Mouse (Mus musculus) liver, embryonic 12.5 days (tissue): Measurements from ENCODE around the gene Arfip1. TPM values are rescaled to one million over a fixed set of nuclear protein-coding genes. Genes with fewer than 3 reads are reported as not detected.
A peak's percentile ranks its signal among the peaks of the same experiment; 100 is the strongest.

Experiments used
- ATAC-seq: fragments of 200-750 bp; cut with Nextera tagmentation; 2 replicates; pipeline ENCODE4 v1.8.0; 2017; ENCODE audit warnings: moderate number of reproducible peaks, mild to moderate bottlenecking, moderate library complexity
- H3K27ac ChIP-seq: fragments of 300-500 bp; sonication (generic); 2 replicates; pipeline ENCODE4 v1.5.1; 2016; ENCODE audit warnings: mild to moderate bottlenecking
- H3K27me3 ChIP-seq: fragments of 300-500 bp; sonication (generic); replicated peaks from 2 replicates; pipeline ENCODE4 v1.6.1; 2016; ENCODE audit warnings: mild to moderate bottlenecking, moderate library complexity
- H3K36me3 ChIP-seq: fragments of 300-500 bp; sonication (generic); 2 replicates; pipeline ENCODE4 v1.6.1; 2016; ENCODE audit warnings: mild to moderate bottlenecking, moderate library complexity
- H3K4me1 ChIP-seq: fragments of 300-500 bp; sonication (generic); 2 replicates; pipeline ENCODE4 v1.6.1; 2016
- H3K4me2 ChIP-seq: fragments of 300-500 bp; sonication (generic); 2 replicates; pipeline ENCODE4 v1.6.1; 2016; ENCODE audit warnings: mild to moderate bottlenecking, moderate library complexity
- H3K4me3 ChIP-seq: fragments of 300-500 bp; sonication (generic); 2 replicates; pipeline ENCODE4 v1.5.1; 2016; ENCODE audit warnings: mild to moderate bottlenecking, moderate library complexity
- H3K9ac ChIP-seq: fragments of 300-500 bp; sonication (generic); 2 replicates; pipeline ENCODE4 v1.6.1; 2016; ENCODE audit warnings: mild to moderate bottlenecking, moderate library complexity
- H3K9me3 ChIP-seq: fragments of 300-500 bp; sonication (generic); replicated peaks from 2 replicates; pipeline ENCODE4 v1.6.1; 2016; ENCODE audit warnings: mild to moderate bottlenecking, moderate library complexity
- WGBS: fragments of 180-500 bp; shearing (Covaris S2); methylation state at CpG from one replicate; pipeline ENCODE4 v1.1.7; 2016; ENCODE audit not compliant: insufficient replicate concordance; 5-methylcytosine and 5-hydroxymethylcytosine counted together
- polyA plus RNA-seq: library from polyadenylated mRNA; unstranded; fragments of >200 nt; fragmentation: Nextera tagmentation; extraction: Ambion mirVana; gene quantifications from 2 replicates; pipeline ENCODE4 v1.2.1, GENCODE M21; 2016

Arfip1 gene
- polyA plus RNA-seq, 1 experiment from 2014 or later: 16.5 TPM

GRCm38 (mm10) chr3:84472527-84472926, 109.9 kb downstream of the Arfip1 start:
- WGBS: 50% methylated on average over 3 of the region's 3 CpGs
- ATAC-seq: no peak
- Histone ChIP-seq H3K4me2 (peak overlapping the region; percentile 97), H3K27ac (peak overlapping the region; percentile 95), H3K4me1 (peaks cover 99% of the 10 kb centered on the region), H3K9ac (peak overlapping the region; percentile 67), H3K27me3 (peaks cover 32% of the 10 kb centered on the region), H3K36me3 (peaks cover 75% of the 10 kb centered on the region), H3K4me3 (peak overlapping the region; percentile 38), H3K9me3 (no peaks in the 10 kb centered on the region)

- no peaks in the 10 kb centered on the region for H3K9me3 ChIP-seq
- H3K4me3 ChIP-seq: peak overlapping the region; percentile 38
- H3K4me1 ChIP-seq: peaks cover 99% of the 10 kb centered on the region
- H3K27ac ChIP-seq: peak overlapping the region; percentile 95
- peaks cover 20% of the 10 kb centered on the region for H3K27me3 ChIP-seq
- ATAC-seq: peak; percentile 98
- peak overlapping the region; percentile 97 for H3K4me2 ChIP-seq
- WGBS: 15% methylated on average over 4 of the region's 4 CpGs
- H3K9ac ChIP-seq: peak overlapping the region; percentile 67
- H3K36me3 ChIP-seq: peaks cover 73% of the 10 kb centered on the region
Measured at GRCm38 (mm10) chr3:84471146-84471545, 111.3 kb downstream of the Arfip1 start.

DNA sequence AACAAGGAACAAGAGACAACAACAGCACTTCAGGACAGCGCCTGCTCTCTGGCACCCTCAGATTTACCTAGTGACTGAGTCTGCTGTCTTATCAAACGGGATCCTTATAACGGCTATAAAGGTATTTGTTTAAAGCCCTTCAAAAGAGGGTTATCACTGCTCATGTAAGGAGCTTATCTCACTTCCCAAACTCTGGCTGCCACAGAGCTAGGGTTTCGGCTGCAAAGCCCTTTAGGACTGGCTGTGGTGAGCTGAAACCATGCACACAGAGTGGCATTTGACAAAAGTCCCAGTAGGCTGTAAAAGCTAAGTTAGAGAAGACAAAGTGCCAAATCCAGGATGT, 114.3 kb downstream of the Arfip1 start:
- H3K9me3 ChIP-seq: no peaks in the 10 kb centered on the region
- H3K4me1 ChIP-seq: peaks cover 93% of the 10 kb centered on the region
- no peaks in the 10 kb centered on the region; the same call in 1 of the 2 replicates for H3K27me3 ChIP-seq
- ATAC-seq: peak; percentile 10; the same call in 1 of the 2 replicates
- WGBS: 12% methylated on average over 4 of the region's 4 CpGs
- peak overlapping the region; percentile 11; the same call in 1 of the 2 replicates for H3K4me3 ChIP-seq
- H3K4me2 ChIP-seq: peak overlapping the region; percentile 52
- peak overlapping the region; percentile 95 for H3K27ac ChIP-seq
- peak overlapping the region; percentile 42 for H3K9ac ChIP-seq
- peaks cover 71% of the 10 kb centered on the region for H3K36me3 ChIP-seq

DNA sequence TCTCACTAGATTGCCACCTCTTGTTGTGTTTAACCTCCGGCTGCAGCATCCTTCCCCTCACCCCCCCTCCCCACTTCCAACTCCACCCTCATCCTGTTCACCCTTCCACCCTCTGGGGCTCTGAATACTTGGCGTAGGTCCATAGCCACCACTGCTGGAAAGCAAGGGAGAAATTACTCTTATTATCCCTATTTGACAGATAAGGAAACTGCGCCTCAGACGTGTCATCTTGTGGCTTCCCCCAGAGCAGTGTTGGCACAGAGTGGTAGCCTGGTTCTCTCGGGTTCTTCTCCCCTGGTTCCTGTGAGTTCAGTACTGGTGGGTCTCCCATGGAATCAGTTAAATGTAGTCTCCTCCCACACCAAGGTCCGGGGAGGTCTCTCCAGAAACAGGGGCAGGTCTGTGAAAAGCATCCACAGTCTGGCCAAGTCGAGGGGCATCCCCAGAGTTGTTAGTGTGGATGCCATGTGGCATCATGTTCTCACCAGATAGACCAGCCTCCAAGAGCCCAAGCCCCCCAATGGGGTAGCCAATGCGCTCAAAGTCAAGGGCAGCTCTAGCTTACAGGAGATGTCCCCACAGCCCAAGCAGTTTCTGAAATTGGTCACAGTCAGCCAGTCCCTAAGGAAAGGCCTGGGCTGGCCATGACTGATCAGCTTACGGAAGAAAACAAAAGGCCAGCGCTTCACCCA, 114.9 kb downstream of the Arfip1 start:
- Histone ChIP-seq H3K36me3 (peaks cover 69% of the 10 kb centered on the region), H3K4me2 (peak overlapping the region; percentile 52), H3K27me3 (no peaks in the 10 kb centered on the region; the same call in 1 of the 2 replicates), H3K27ac (peak overlapping the region; percentile 95), H3K4me3 (peak overlapping the region; percentile 11; the same call in 1 of the 2 replicates), H3K9ac (peak overlapping the region; percentile 42), H3K9me3 (no peaks in the 10 kb centered on the region), H3K4me1 (peaks cover 88% of the 10 kb centered on the region)
- WGBS: 37% methylated on average over 10 of the region's 10 CpGs
- no peak for ATAC-seq

- peaks cover 89% of the 10 kb centered on the region for H3K4me1 ChIP-seq
- peak overlapping the region; percentile 79 for H3K27ac ChIP-seq
- peaks cover 73% of the 10 kb centered on the region for H3K36me3 ChIP-seq
- H3K9me3 ChIP-seq: no peaks in the 10 kb centered on the region
- peak overlapping the region; percentile 4; the same call in 1 of the 2 replicates for H3K9ac ChIP-seq
- 15% methylated on average over 6 of the region's 6 CpGs for WGBS
- peak overlapping the region; percentile 52 for H3K4me2 ChIP-seq
- peak; percentile 60 for ATAC-seq
- no peak overlapping the region for H3K4me3 ChIP-seq
- no peaks in the 10 kb centered on the region; the same call in 1 of the 2 replicates for H3K27me3 ChIP-seq
Measured at GRCm38 (mm10) chr3:84465822-84466500, 116.5 kb downstream of the Arfip1 start.

GRCm38 (mm10) chr3:84461687-84462086, 120.7 kb downstream of the Arfip1 start:
- H3K4me2 ChIP-seq: peak overlapping the region; percentile 64
- WGBS: 16% methylated on average over 4 of the region's 4 CpGs
- H3K36me3 ChIP-seq: peaks cover 79% of the 10 kb centered on the region
- peak overlapping the region; percentile 69 for H3K9ac ChIP-seq
- 0 out of 2 replicates have a peak, but pooled peaks cover 4% of the 10 kb centered on the region for H3K27me3 ChIP-seq
- H3K4me3 ChIP-seq: no peak overlapping the region
- peak overlapping the region; percentile 96 for H3K27ac ChIP-seq
- H3K9me3 ChIP-seq: no peaks in the 10 kb centered on the region
- peaks cover 86% of the 10 kb centered on the region for H3K4me1 ChIP-seq
- peak; percentile 72 for ATAC-seq

GRCm38 (mm10) chr3:84460952-84461351, 121.5 kb downstream of the Arfip1 start:
- WGBS: 3% methylated on average over 12 of the region's 12 CpGs
- Histone ChIP-seq H3K36me3 (peaks cover 84% of the 10 kb centered on the region), H3K4me1 (peaks cover 86% of the 10 kb centered on the region), H3K27me3 (0 out of 2 replicates have a peak, but pooled peaks cover 4% of the 10 kb centered on the region), H3K9ac (peak overlapping the region; percentile 69), H3K27ac (peak overlapping the region; percentile 96), H3K9me3 (no peaks in the 10 kb centered on the region), H3K4me3 (peak overlapping the region; percentile 24), H3K4me2 (peak overlapping the region; percentile 64)
- peak; percentile 88 for ATAC-seq

GRCm38 (mm10) chr3:84460499-84460898, 121.9 kb downstream of the Arfip1 start:
- Histone ChIP-seq H3K27me3 (0 out of 2 replicates have a peak, but pooled peaks cover 4% of the 10 kb centered on the region), H3K4me2 (peak overlapping the region; percentile 64), H3K4me3 (peak overlapping the region; percentile 24), H3K27ac (peak overlapping the region; percentile 96), H3K9me3 (no peaks in the 10 kb centered on the region), H3K36me3 (peaks cover 84% of the 10 kb centered on the region), H3K9ac (peak overlapping the region; percentile 69), H3K4me1 (peaks cover 86% of the 10 kb centered on the region)
- WGBS: 2% methylated on average over 3 of the region's 3 CpGs
- 0 out of 2 replicates have a peak, but pooled peaks have one; percentile 0 for ATAC-seq

GRCm38 (mm10) chr3:84455733-84456417, 126.5 kb downstream of the Arfip1 start:
- Histone ChIP-seq H3K4me2 (peak overlapping the region; percentile 65), H3K9me3 (no peaks in the 10 kb centered on the region), H3K4me3 (peak overlapping the region; percentile 35), H3K27me3 (peaks cover 7% of the 10 kb centered on the region; the same call in 1 of the 2 replicates), H3K27ac (peak overlapping the region; percentile 96), H3K36me3 (peaks cover 86% of the 10 kb centered on the region), H3K4me1 (peaks cover 73% of the 10 kb centered on the region), H3K9ac (peak overlapping the region; percentile 77)
- whole genome bisulfite sequencing: 18% methylated on average over 12 of the region's 12 CpGs
- ATAC-seq: peak; percentile 84

GRCm38 (mm10) chr3:84450651-84451050, 131.8 kb downstream of the Arfip1 start:
- no peaks in the 10 kb centered on the region for H3K9me3 ChIP-seq
- H3K9ac ChIP-seq: no peak overlapping the region
- peaks cover 31% of the 10 kb centered on the region for H3K27me3 ChIP-seq
- peaks cover 35% of the 10 kb centered on the region for H3K4me1 ChIP-seq
- ATAC-seq: no peak
- H3K36me3 ChIP-seq: peaks cover 94% of the 10 kb centered on the region
- H3K27ac ChIP-seq: peak overlapping the region; percentile 53; the same call in 1 of the 2 replicates
- no peak overlapping the region for H3K4me3 ChIP-seq
- WGBS: 80% methylated on average over 2 of the region's 3 CpGs
- H3K4me2 ChIP-seq: no peak overlapping the region

GRCm38 (mm10) chr3:84449015-84449414, 133.4 kb downstream of the Arfip1 start:
- no peak overlapping the region for H3K4me3 ChIP-seq
- no peak overlapping the region for H3K4me2 ChIP-seq
- peaks cover 48% of the 10 kb centered on the region for H3K27me3 ChIP-seq
- H3K9me3 ChIP-seq: no peaks in the 10 kb centered on the region
- no peak for ATAC-seq
- peaks cover 24% of the 10 kb centered on the region for H3K4me1 ChIP-seq
- H3K9ac ChIP-seq: no peak overlapping the region
- peaks cover 99% of the 10 kb centered on the region for H3K36me3 ChIP-seq
- H3K27ac ChIP-seq: no peak overlapping the region
- 78% methylated on average over 9 of the region's 9 CpGs for WGBS
